In the genomic region with DNA sequence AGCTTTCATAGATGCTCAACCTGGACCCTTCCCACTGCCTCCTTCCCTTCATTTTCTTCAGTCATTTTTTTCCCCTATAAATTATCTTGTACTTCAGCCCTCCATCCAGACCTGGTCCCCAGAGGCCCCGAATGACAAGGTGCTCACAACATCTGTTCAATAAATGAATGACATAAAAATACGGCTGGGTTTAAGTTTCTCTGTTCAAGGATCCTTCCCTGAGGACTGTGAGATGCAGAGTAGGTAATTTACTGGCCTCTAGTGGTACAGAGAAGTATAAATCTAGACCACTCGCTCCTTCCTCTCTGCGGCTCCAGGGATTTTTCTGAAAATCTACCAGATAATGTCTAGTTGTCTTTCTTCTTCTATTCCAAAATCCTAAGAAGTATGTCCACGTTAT, we compare ENCODE assay signal across 9 mouse cellular contexts. TPM values are rescaled to one million over a fixed set of nuclear protein-coding genes. Genes with fewer than 3 reads are reported as not detected.
A peak's percentile ranks its signal among the peaks of the same experiment; 100 is the strongest.
DNase-seq lines count a peak whose midpoint lies in the region; ATAC-seq and TF ChIP-seq lines count a peak whose summit lies in the region.
"Had no signal": no experiment of that assay in that cellular context is flagged by ENCODE, and none has a peak within 500 bp of the region (broad histone marks: within the 10 kb centered on the region; RNA-seq: fewer than 3 reads in every experiment).

No protein-coding gene starts in this region.

- intact Hi-C loops in left cerebral cortex, adult 2 months (cut with DNase I) = loop anchor here (2.0 to 10.0 kb wide), 2 partner anchors 56 to 668 kb away; no protein-coding TSS in a partner anchor

- no peaks in the 10 kb centered on the region for H3K27me3 ChIP-seq in embryonic facial prominence, embryonic 12.5 days
- H3K27me3 ChIP-seq: midbrain, embryonic 12.5 days had no signal

- no peak overlapping the region for H3K27ac ChIP-seq in left cerebral cortex, adult 2 months
- no peak overlapping the region for H3K27ac ChIP-seq in embryonic facial prominence, embryonic 12.5 days
- H3K27ac ChIP-seq: midbrain, embryonic 12.5 days had no signal

- H3K9ac ChIP-seq in embryonic facial prominence, embryonic 12.5 days = no peak overlapping the region
- H3K9ac ChIP-seq: midbrain, embryonic 12.5 days had no signal

- peak; percentile 75 for TF ChIP-seq CTCF in left cerebral cortex, adult 2 months (IDR thresholded peaks at IDR 0.05)

- WGBS in embryonic facial prominence, embryonic 12.5 days = 64% methylated on average over 5 of the region's 5 CpGs

- peaks cover 17% of the 10 kb centered on the region for H3K4me1 ChIP-seq in embryonic facial prominence, embryonic 12.5 days

- DNase-seq in cerebellum, adult 9-10 months = peak; percentile 17
- no peak for DNase-seq in cerebellum, postnatal 36 days
- no peak for DNase-seq in left cerebral cortex, adult 2 months (ENCODE audit: extremely low spot score in 1 of 2, low spot score in 2 of 2)
- no peak for DNase-seq in left cerebral cortex, adult 18-20 months (ENCODE audit: low spot score in 2 of 2)
- DNase-seq in adrenal gland, postnatal 36 days = no peak
- DNase-seq in thymus, postnatal 25 days = no peak

- ATAC-seq in embryonic facial prominence, embryonic 12.5 days (ENCODE audit: insufficient number of reproducible peaks, insufficient read depth, low FRiP score, low TSS enrichment) = 0 out of 2 replicates have a peak, but pooled peaks have one; percentile 3
- ATAC-seq in megakaryocyte-erythroid progenitor cell, adult 5-6 weeks (replicated peaks; ENCODE audit: low FRiP score, low TSS enrichment, poor library complexity, severe bottlenecking) = 0 out of 2 replicates have a peak, but pooled peaks have one; percentile 59

- H3K4me2 ChIP-seq in embryonic facial prominence, embryonic 12.5 days (replicated peaks) = no peak overlapping the region
- H3K4me2 ChIP-seq: midbrain, embryonic 12.5 days had no signal

- no peaks in the 10 kb centered on the region for H3K36me3 ChIP-seq in embryonic facial prominence, embryonic 12.5 days
- H3K36me3 ChIP-seq: midbrain, embryonic 12.5 days had no signal

- no peaks in the 10 kb centered on the region for H3K9me3 ChIP-seq in embryonic facial prominence, embryonic 12.5 days
- H3K9me3 ChIP-seq: midbrain, embryonic 12.5 days had no signal

- H3K4me3 ChIP-seq in left cerebral cortex, adult 2 months = no peak overlapping the region
- H3K4me3 ChIP-seq in embryonic facial prominence, embryonic 12.5 days = no peak overlapping the region
- H3K4me3 ChIP-seq: midbrain, embryonic 12.5 days had no signal

RNA-seq across cellular contexts. Expression of gene Adgra3, which starts 26.5 kb away (rescaled TPM):
- 10 to 100 TPM; 22.8 to 27.3 TPM for total RNA-seq in left cerebral cortex, adult 2 months (2021)
- total RNA-seq in left cerebral cortex, adult 18-20 months (2021) = 10 to 100 TPM; 13.1 to 16.9 TPM
- polyA plus RNA-seq in embryonic facial prominence, embryonic 12.5 days (2016; fragmentation: Nextera tagmentation; extraction: Ambion mirVana) = 59.4 and 59.6 TPM in 2 replicates
- total RNA-seq in megakaryocyte-erythroid progenitor cell, adult 5-6 weeks (2014; fragmentation: Nextera tagmentation) = 1.4 and 2.5 TPM in 2 replicates
- 2.8 and 3.2 TPM in 2 replicates for total RNA-seq in megakaryocyte-erythroid progenitor cell, adult 5-6 weeks (2017)
- 10 to 100 TPM; 39.2 to 56.5 TPM for total RNA-seq in adrenal gland, postnatal 36 days (2021)
